Mouse (Mus musculus) stomach, postnatal 0 days (tissue): Measurements from ENCODE around the gene Prkaa1.

Experiments used
- CTCF ChIP-seq: IDR thresholded peaks from 2 replicates; pipeline ENCODE4 v1.5.1; 2016; ENCODE audit warnings: antibody characterized with exemption, low read depth, mild to moderate bottlenecking, moderate library complexity
- EP300 ChIP-seq: optimal IDR thresholded peaks from 2 replicates; pipeline ENCODE3; 2016; ENCODE audit warnings: antibody characterized with exemption

GRCm38 (mm10) chr15:5196691-5197090 is 53.0 kb downstream of the Prkaa1 start:
- TF ChIP-seq CTCF (no peak), EP300 (no peak)
